Mouse (Mus musculus): ENCODE measurements around the gene Usp10. TPM values are rescaled to one million over a fixed set of nuclear protein-coding genes. Genes with fewer than 3 reads are reported as not detected.

Usp10 gene
- polyA plus RNA-seq, 1 experiment from 2014 or later = 133 TPM

DNA sequence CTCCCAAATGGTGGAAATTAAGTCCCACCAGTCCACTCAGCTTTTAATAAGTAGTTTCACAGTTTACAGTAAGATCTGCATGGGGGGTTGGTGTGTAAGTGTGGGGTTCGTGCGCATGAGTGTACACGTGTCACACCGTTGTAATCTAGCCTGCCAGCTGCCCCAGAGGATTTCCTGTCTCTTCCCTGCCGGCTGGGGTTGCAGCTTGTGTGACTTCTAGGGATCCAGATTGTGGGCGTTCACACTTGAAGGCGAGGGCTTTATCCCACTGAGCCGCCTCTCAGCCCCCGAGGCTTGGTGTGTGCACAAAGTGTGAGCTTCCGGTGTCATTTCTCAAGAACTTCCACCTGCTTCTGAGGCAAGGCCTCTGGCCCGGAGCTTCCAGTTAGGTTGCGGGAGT lies 62.4 kb downstream of the Usp10 start:
- WGBS = 81% methylated on average over 12 of the region's 12 CpGs
- Histone ChIP-seq H3K4me1 (no peaks in the 10 kb centered on the region), H3K36me3 (ENCODE audit: poor library complexity, severe bottlenecking) (no peaks in the 10 kb centered on the region), H3K4me3 (no peak overlapping the region), H3K27ac (no peak overlapping the region), H3K9me3 (replicated peaks) (0 out of 2 replicates have a peak, but pooled peaks cover 2% of the 10 kb centered on the region), H3K9ac (no peak overlapping the region), H3K4me2 (no peak overlapping the region), H3K27me3 (no peaks in the 10 kb centered on the region)
- ATAC-seq = no peak

DNA sequence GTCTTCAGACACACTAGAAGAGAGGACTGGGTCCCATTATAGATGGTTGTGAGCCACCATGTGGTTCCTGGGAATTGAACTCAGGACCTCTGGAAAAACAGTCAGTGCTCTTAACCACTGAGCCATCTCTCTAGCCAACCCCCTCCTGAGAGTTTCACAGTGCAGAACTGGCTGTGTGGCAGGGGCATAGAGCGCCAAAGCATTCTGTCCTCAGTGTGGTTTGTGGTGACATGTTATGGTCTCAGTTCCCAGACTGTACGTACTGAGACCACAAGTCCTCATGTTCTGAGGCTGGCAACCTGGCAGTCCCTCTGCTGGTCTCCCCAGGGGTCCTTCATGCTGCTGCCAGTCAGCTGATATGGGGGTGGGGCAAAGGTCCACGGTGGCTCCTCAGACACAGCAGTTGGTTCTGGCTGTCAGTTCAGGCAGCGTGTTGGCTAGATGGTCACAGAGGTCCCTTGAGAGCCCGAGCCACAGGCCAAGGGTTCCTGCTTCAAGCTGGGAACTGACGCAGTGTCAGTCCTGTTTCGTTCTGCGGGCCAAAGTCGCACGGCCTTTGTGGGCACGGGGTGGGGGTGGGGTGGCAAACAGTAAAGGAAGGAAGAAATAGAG lies 68.7 kb downstream of the Usp10 start:
- WGBS = 73% methylated on average over 11 of the region's 11 CpGs

DNA sequence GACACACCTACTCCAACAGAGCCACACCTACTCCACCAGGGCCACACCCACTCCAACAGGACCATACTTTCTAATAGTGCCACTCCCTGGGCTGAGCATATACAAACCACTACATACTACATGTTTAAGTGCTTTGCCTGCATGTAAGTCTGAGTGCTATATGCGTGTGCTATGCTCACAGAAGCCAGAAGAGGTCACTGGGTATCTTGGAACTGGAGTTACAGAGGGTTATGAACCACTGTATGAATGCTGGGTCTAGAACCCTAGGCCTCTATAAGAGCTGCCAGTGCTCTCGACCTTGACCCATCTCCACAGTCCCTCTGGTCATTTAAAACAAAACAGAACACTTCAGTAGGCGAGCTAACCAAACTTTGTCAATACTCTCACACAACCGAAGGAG lies 71.1 kb downstream of the Usp10 start:
- no peaks in the 10 kb centered on the region for H3K4me1 ChIP-seq
- 71% methylated on average over 4 of the region's 4 CpGs for WGBS
- H3K27me3 ChIP-seq = no peaks in the 10 kb centered on the region
- no peaks in the 10 kb centered on the region for H3K9me3 ChIP-seq (replicated peaks)
- no peak overlapping the region for H3K4me3 ChIP-seq
- H3K4me2 ChIP-seq = no peak overlapping the region
- no peak overlapping the region for H3K9ac ChIP-seq
- no peaks in the 10 kb centered on the region for H3K36me3 ChIP-seq (ENCODE audit: poor library complexity, severe bottlenecking)
- no peak for ATAC-seq
- H3K27ac ChIP-seq = no peak overlapping the region

More for the DNA sequence above, 68.7 kb downstream of the Usp10 start:
- Histone ChIP-seq H3K27ac (no peak overlapping the region), H3K36me3 (ENCODE audit: poor library complexity, severe bottlenecking) (no peaks in the 10 kb centered on the region), H3K27me3 (no peaks in the 10 kb centered on the region), H3K9me3 (replicated peaks) (no peaks in the 10 kb centered on the region), H3K9ac (no peak overlapping the region), H3K4me1 (no peaks in the 10 kb centered on the region), H3K4me2 (no peak overlapping the region), H3K4me3 (no peak overlapping the region)
- ATAC-seq = no peak

GRCm38 (mm10) chr8:119984085-119984484 lies 73.9 kb downstream of the Usp10 start:
- Histone ChIP-seq H3K9me3 (replicated peaks) (no peaks in the 10 kb centered on the region), H3K27me3 (no peaks in the 10 kb centered on the region), H3K4me1 (no peaks in the 10 kb centered on the region), H3K4me2 (no peak overlapping the region), H3K4me3 (no peak overlapping the region), H3K27ac (no peak overlapping the region), H3K9ac (no peak overlapping the region), H3K36me3 (ENCODE audit: poor library complexity, severe bottlenecking) (no peaks in the 10 kb centered on the region)
- no peak for ATAC-seq

DNA sequence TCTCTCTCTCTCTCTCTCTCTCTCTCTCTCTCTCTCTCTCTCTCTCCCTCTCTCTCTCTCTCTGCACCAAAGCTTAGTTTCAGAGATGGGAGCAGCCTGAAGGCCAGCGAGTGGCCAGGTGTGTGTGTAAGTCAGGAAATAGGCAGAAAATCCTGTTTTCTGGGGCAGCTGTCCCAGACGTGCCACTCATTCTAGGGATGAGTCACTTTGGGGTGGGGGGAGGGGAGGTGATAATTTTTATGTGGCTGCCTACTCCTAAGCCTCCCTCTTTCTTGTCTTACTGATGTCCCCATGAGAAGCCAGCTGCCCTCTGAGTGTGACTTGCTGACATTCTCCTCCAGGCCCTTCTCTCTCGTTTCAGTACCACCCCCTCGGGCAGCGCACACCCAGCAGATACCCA lies 76.0 kb downstream of the Usp10 start:
- ATAC-seq = no peak
- no peak overlapping the region for H3K9ac ChIP-seq
- H3K9me3 ChIP-seq (replicated peaks) = no peaks in the 10 kb centered on the region
- 83% methylated on average over 5 of the region's 5 CpGs for WGBS
- H3K4me2 ChIP-seq = no peak overlapping the region
- no peaks in the 10 kb centered on the region for H3K36me3 ChIP-seq (ENCODE audit: poor library complexity, severe bottlenecking)
- no peak overlapping the region for H3K4me3 ChIP-seq
- no peak overlapping the region for H3K27ac ChIP-seq
- H3K4me1 ChIP-seq = no peaks in the 10 kb centered on the region
- H3K27me3 ChIP-seq = peaks cover 9% of the 10 kb centered on the region

DNA sequence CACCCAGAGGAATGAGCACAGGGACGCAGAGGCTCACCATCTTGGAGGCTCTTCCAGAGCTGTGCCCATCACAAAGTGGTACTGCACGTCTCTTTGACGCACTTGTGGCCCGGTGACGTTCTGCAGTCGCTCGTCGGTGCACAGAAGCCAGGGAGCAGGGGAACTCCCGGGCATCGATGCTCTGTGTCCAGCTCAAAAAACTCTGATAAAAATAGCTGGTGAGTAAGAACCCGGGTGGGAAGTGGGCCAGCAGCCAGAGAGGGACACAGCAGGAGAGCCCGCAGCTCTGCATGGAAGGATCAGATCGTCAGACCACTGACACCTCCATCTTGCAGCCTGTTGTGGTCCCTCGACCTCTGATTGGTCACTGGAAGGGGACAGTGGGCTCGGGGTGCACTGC lies 77.9 kb downstream of the Usp10 start:
- Histone ChIP-seq H3K4me2 (no peak overlapping the region), H3K4me1 (peaks cover 12% of the 10 kb centered on the region; the same call in 1 of the 2 replicates), H3K27me3 (peaks cover 28% of the 10 kb centered on the region), H3K9ac (no peak overlapping the region), H3K9me3 (replicated peaks) (no peaks in the 10 kb centered on the region), H3K4me3 (no peak overlapping the region), H3K27ac (no peak overlapping the region), H3K36me3 (ENCODE audit: poor library complexity, severe bottlenecking) (no peaks in the 10 kb centered on the region)
- ATAC-seq = no peak
- WGBS = 80% methylated on average over 15 of the region's 15 CpGs

- Histone ChIP-seq H3K4me2 (peak within 1 kb of the TSS; percentile 63), H3K27ac (no peak within 1 kb of the TSS), H3K36me3 (ENCODE audit: poor library complexity, severe bottlenecking) (no peaks in the 10 kb centered on the region), H3K27me3 (peaks cover 43% of the 10 kb centered on the region), H3K9me3 (replicated peaks) (no peaks in the 10 kb centered on the region), H3K9ac (peak within 1 kb of the TSS; percentile 3; the same call in 1 of the 2 replicates), H3K4me3 (peak within 1 kb of the TSS; percentile 37), H3K4me1 (peaks cover 12% of the 10 kb centered on the region; the same call in 1 of the 2 replicates)
- under 1% methylated on average over 25 of the region's 25 CpGs for WGBS
- ATAC-seq = peak; percentile 95
Observed at GRCm38 (mm10) chr8:119992249-119992648, 82.1 kb downstream of the Usp10 start, which contains the start of gene Crispld2. TSS of gene Crispld2 (plus strand) at chr8:119992438.

DNA sequence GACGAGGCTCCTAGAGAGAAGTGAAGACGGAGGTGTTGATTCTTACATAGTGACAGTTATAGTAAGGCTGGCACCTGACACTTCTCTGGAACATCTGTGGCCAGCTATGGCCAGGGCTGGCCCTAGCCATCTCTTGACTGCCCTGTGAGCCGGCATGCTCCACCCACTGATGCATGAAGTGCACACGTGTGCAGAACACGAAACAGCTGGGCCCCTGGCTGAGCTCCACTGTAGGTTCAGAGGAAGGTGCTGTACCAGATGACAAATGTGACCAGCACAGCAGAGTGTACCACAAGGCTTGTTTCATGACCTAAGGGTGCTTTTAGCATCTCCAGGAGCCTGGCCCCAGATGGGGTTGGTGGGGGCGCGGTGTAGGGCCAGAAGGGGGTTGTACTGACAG lies 84.0 kb downstream of the Usp10 start:
- peaks cover 43% of the 10 kb centered on the region for H3K27me3 ChIP-seq
- no peak for ATAC-seq

GRCm38 (mm10) chr8:119994556-119994955 lies 84.4 kb downstream of the Usp10 start:
- H3K4me3 ChIP-seq = no peak overlapping the region
- no peak overlapping the region for H3K9ac ChIP-seq
- H3K27me3 ChIP-seq = peaks cover 43% of the 10 kb centered on the region
- ATAC-seq = no peak
- no peak overlapping the region for H3K27ac ChIP-seq
- no peak overlapping the region for H3K4me2 ChIP-seq
- WGBS = 85% methylated on average over 6 of the region's 6 CpGs
- peaks cover 12% of the 10 kb centered on the region; the same call in 1 of the 2 replicates for H3K4me1 ChIP-seq
- H3K36me3 ChIP-seq (ENCODE audit: poor library complexity, severe bottlenecking) = no peaks in the 10 kb centered on the region
- no peaks in the 10 kb centered on the region for H3K9me3 ChIP-seq (replicated peaks)

More for the DNA sequence above, 84.0 kb downstream of the Usp10 start:
- Histone ChIP-seq H3K36me3 (ENCODE audit: poor library complexity, severe bottlenecking) (no peaks in the 10 kb centered on the region), H3K4me1 (peaks cover 12% of the 10 kb centered on the region; the same call in 1 of the 2 replicates), H3K4me2 (no peak overlapping the region), H3K27ac (no peak overlapping the region), H3K9me3 (replicated peaks) (no peaks in the 10 kb centered on the region), H3K9ac (no peak overlapping the region), H3K4me3 (no peak overlapping the region)
- 82% methylated on average over 7 of the region's 7 CpGs for WGBS

DNA sequence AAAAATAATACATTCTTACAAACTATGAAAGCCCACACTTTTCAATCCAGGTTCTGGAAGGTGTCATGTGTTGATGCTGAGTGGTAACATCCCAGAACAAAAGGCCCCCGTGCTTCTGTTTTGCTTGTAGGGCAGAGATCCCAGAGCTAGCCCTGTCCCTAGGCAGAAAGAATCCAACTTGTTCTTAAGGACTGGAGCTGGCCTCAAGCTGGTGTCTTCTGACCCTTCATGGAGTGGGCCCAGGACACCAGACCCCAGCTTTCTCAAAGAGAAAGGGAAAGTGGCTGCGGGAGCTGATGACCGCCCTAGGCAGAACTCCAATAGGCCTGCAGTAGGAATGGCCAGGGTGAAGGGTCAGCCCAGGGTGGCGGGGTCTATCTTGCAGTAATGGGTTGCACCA lies 87.1 kb downstream of the Usp10 start:
- Histone ChIP-seq H3K9ac (no peak overlapping the region), H3K36me3 (ENCODE audit: poor library complexity, severe bottlenecking) (no peaks in the 10 kb centered on the region), H3K4me3 (no peak overlapping the region), H3K27ac (no peak overlapping the region), H3K27me3 (peaks cover 24% of the 10 kb centered on the region), H3K4me2 (no peak overlapping the region), H3K9me3 (replicated peaks) (no peaks in the 10 kb centered on the region), H3K4me1 (peaks cover 7% of the 10 kb centered on the region; the same call in 1 of the 2 replicates)
- ATAC-seq = no peak
- WGBS = 91% methylated on average over 4 of the region's 4 CpGs

GRCm38 (mm10) chr8:120000461-120000860 lies 90.3 kb downstream of the Usp10 start:
- Histone ChIP-seq H3K9me3 (replicated peaks) (no peaks in the 10 kb centered on the region), H3K27ac (no peak overlapping the region), H3K27me3 (no peaks in the 10 kb centered on the region), H3K4me3 (no peak overlapping the region), H3K9ac (no peak overlapping the region), H3K36me3 (ENCODE audit: poor library complexity, severe bottlenecking) (no peaks in the 10 kb centered on the region), H3K4me2 (no peak overlapping the region), H3K4me1 (no peaks in the 10 kb centered on the region)
- WGBS = 75% methylated on average over 8 of the region's 8 CpGs
- ATAC-seq = no peak

- peaks cover 4% of the 10 kb centered on the region; the same call in 1 of the 2 replicates for H3K4me1 ChIP-seq
- WGBS = 67% methylated on average over 7 of the region's 7 CpGs
- no peak overlapping the region for H3K4me2 ChIP-seq
- no peak overlapping the region for H3K9ac ChIP-seq
- H3K4me3 ChIP-seq = no peak overlapping the region
- no peak for ATAC-seq
- no peaks in the 10 kb centered on the region for H3K27me3 ChIP-seq
- H3K27ac ChIP-seq = no peak overlapping the region
- no peaks in the 10 kb centered on the region for H3K9me3 ChIP-seq (replicated peaks)
- H3K36me3 ChIP-seq (ENCODE audit: poor library complexity, severe bottlenecking) = no peaks in the 10 kb centered on the region
Observed at GRCm38 (mm10) chr8:120001712-120002111, 91.6 kb downstream of the Usp10 start.

DNA sequence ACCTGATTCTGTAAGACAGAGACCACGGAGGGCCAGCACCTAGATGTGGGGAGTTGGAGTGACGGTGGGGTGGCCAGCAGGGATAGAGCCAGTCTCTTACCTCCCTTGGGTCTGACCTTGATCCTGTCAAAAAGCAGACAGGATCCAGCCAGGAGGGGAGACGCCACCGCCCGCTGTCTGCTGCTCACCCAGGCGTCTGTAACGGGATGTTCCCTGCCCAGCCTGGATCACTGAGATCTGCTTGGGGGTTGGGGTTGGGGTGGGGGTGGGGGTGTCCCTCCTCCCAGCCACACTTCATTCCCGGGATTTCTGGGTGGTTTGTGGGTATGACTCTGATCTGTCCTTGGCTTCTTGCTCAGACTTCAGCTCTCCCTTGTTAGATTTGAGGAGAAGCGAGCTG lies 92.2 kb downstream of the Usp10 start:
- H3K36me3 ChIP-seq (ENCODE audit: poor library complexity, severe bottlenecking) = no peaks in the 10 kb centered on the region
- peaks cover 5% of the 10 kb centered on the region; the same call in 1 of the 2 replicates for H3K4me1 ChIP-seq
- H3K27ac ChIP-seq = no peak overlapping the region
- H3K4me2 ChIP-seq = no peak overlapping the region
- 70% methylated on average over 9 of the region's 9 CpGs for WGBS
- ATAC-seq = no peak
- H3K27me3 ChIP-seq = no peaks in the 10 kb centered on the region
- H3K9me3 ChIP-seq (replicated peaks) = no peaks in the 10 kb centered on the region
- no peak overlapping the region for H3K9ac ChIP-seq
- H3K4me3 ChIP-seq = no peak overlapping the region
